Mouse (Mus musculus) lung, adult 2 months (tissue): ENCODE results near the gene Tgfbr2.

ENCODE experiments used
- CTCF ChIP-seq: fragments of 200-500 bp; IDR thresholded peaks from 2 replicates; pipeline ENCODE4 v1.5.1; 2011; ENCODE audit warnings: mild to moderate bottlenecking, low read length, control low read depth; ENCODE audit not compliant: insufficient read depth
- POLR2A ChIP-seq: fragments of 200-500 bp; IDR thresholded peaks from 2 replicates; pipeline ENCODE4 v1.6.1; 2011; ENCODE audit warnings: low read depth, mild to moderate bottlenecking, control low read depth, low read length, borderline replicate concordance; ENCODE audit errors: extremely low read depth

GRCm38 (mm10) chr9:116038275-116038674, 136.9 kb downstream of the Tgfbr2 start:
- no peak for TF ChIP-seq CTCF
- TF ChIP-seq POLR2A = no peak
